ENCODE assay signal across 9 mouse cellular contexts in genomic region chr5:121201739-121202138, GRCm38 (mm10). TPM values are rescaled to one million over a fixed set of nuclear protein-coding genes. Genes with fewer than 3 reads are reported as not detected.
DNase-seq lines count a peak whose midpoint lies in the region; ATAC-seq and TF ChIP-seq lines count a peak whose summit lies in the region.
"Had no signal": no experiment of that assay in that cellular context is flagged by ENCODE, and none has a peak within 500 bp of the region (broad histone marks: within the 10 kb centered on the region; RNA-seq: fewer than 3 reads in every experiment).

No protein-coding gene starts in this region.

- H3K4me1 ChIP-seq in G1E (ENCODE audit: insufficient read depth, low read depth, low read length) = peaks cover 42% of the 10 kb centered on the region

- DNase-seq in layer of hippocampus, adult 2 months (ENCODE audit: low spot score in 2 of 2) = peak in 1 of 2 experiments; percentile 37
- DNase-seq in layer of hippocampus, postnatal 14 days (ENCODE audit: low spot score in 2 of 2) = no peak
- no peak for DNase-seq in G1E (ENCODE audit: low spot score)
- peak; percentile 85 for DNase-seq in c-Kit-positive CD71-positive TER-119-negative erythroid progenitor cells, embryonic 14.5 days (ENCODE audit: low read depth)
- DNase-seq in mesoderm, embryonic 11.5 days (ENCODE audit: low read depth, low spot score) = peak; percentile 75
- no peak for DNase-seq in frontal cortex, postnatal 25 days (ENCODE audit: low spot score in 2 of 2)
- no peak for DNase-seq in cerebellum, postnatal 25 days
- no peak for DNase-seq in frontal cortex, postnatal 36 days (ENCODE audit: low spot score in 2 of 2)

- H3K9me3 ChIP-seq in G1E (replicated peaks) = no peaks in the 10 kb centered on the region
- H3K9me3 ChIP-seq: embryonic facial prominence, embryonic 15.5 days had no signal

- no peaks in the 10 kb centered on the region for H3K27me3 ChIP-seq in G1E (ENCODE audit: insufficient read depth, low read length)

- TF ChIP-seq CTCF in layer of hippocampus, adult 2 months (conservative IDR thresholded peaks at IDR 0.05) = peak; percentile 83
- peak; percentile 48 for TF ChIP-seq CTCF in G1E (IDR thresholded peaks at IDR 0.05; ENCODE audit: low read depth, low read length)

- 0 out of 2 replicates have a peak, but pooled peaks have one; percentile 12 for ATAC-seq in G1E (ENCODE audit: extremely low read depth, insufficient number of reproducible peaks, low FRiP score, poor library complexity, severe bottlenecking)

- H3K36me3 ChIP-seq in G1E (replicated peaks) = peaks cover 18% of the 10 kb centered on the region

- H3K4me3 ChIP-seq in layer of hippocampus, adult 2 months = no peak overlapping the region
- H3K4me3 ChIP-seq in G1E (ENCODE audit: low read depth, low read length) = no peak overlapping the region
- H3K4me3 ChIP-seq: embryonic facial prominence, embryonic 15.5 days had no signal

- no peak overlapping the region for H3K27ac ChIP-seq in layer of hippocampus, adult 2 months
- H3K27ac ChIP-seq: embryonic facial prominence, embryonic 15.5 days had no signal

RNA-seq across cellular contexts. Expression of gene Rpl6, which starts 2.5 kb away (rescaled TPM):
- 100 to 1,000 TPM; 472 to 483 TPM for total RNA-seq in layer of hippocampus, adult 2 months (2021)
- 100 to 1,000 TPM; 457 to 460 TPM for total RNA-seq in layer of hippocampus, postnatal 14 days (2021)
- total RNA-seq in G1E (2014; fragmentation: Nextera tagmentation) (2,238 and 2,249 TPM in 2 replicates), G1E (2017) (1,317 and 1,403 TPM in 2 replicates)
- 213 and 677 TPM in 2 replicates for polyA plus RNA-seq in G1E (2012)

RNA-seq across cellular contexts. Expression of gene Ptpn11, which starts 10.5 kb away (rescaled TPM):
- total RNA-seq in layer of hippocampus, adult 2 months (2021) = 10 to 100 TPM; 94.9 to 97.9 TPM
- 10 to 100 TPM; 87.7 to 90.7 TPM for total RNA-seq in layer of hippocampus, postnatal 14 days (2021)
- 25.9 and 28.6 TPM in 2 replicates for total RNA-seq in G1E (2014; fragmentation: Nextera tagmentation)
- total RNA-seq in G1E (2017) = 36.4 and 43.0 TPM in 2 replicates
- polyA plus RNA-seq in G1E (2012) = 27.1 and 28.8 TPM in 2 replicates

RNA-seq across cellular contexts. Expression of gene Hectd4, which starts 18.3 kb away (rescaled TPM):
- 100 to 1,000 TPM; 170 to 175 TPM for total RNA-seq in layer of hippocampus, adult 2 months (2021)
- 100 to 1,000 TPM; 180 to 193 TPM for total RNA-seq in layer of hippocampus, postnatal 14 days (2021)
- total RNA-seq in G1E (2014; fragmentation: Nextera tagmentation) (83.9 and 177 TPM in 2 replicates), G1E (2017) (19.6 and 22.8 TPM in 2 replicates)
- 16.4 and 22.8 TPM in 2 replicates for polyA plus RNA-seq in G1E (2012)

Comparison
In these comparisons a context has a peak if more than half of its experiments do, and no peak if none do; other contexts are left out.
1. DNase-seq: peak in c-Kit-positive CD71-positive TER-119-negative erythroid progenitor cells, embryonic 14.5 days (single experiment) and mesoderm, embryonic 11.5 days (single experiment); none in layer of hippocampus, postnatal 14 days (0 of 2), G1E (single experiment), frontal cortex, postnatal 25 days (0 of 2), cerebellum, postnatal 25 days (0 of 2) and frontal cortex, postnatal 36 days (0 of 2).